Mouse (Mus musculus) frontal cortex, postnatal 14 days (tissue): ENCODE results near the gene Dock1.

Experiments used
- DNase-seq, 2 experiments: peaks; one replicate each; pipeline ENCODE4 v3.0.0; 2022; ENCODE audit warnings: low spot score in 2 of 2

Gene Dock1

GRCm38 (mm10) chr7:134695431-134695830 lies 25.0 kb downstream of the Dock1 start:
- DNase-seq = no peak

- DNase-seq = no peak
These were observed 25.9 kb downstream of the Dock1 start for GRCm38 (mm10) chr7:134696126-134696979.

- DNase-seq = no peak
These were observed 27.0 kb downstream of the Dock1 start for GRCm38 (mm10) chr7:134697479-134697878.

GRCm38 (mm10) chr7:134698246-134698645 lies 27.8 kb downstream of the Dock1 start:
- DNase-seq = no peak

GRCm38 (mm10) chr7:134700001-134700400 lies 29.5 kb downstream of the Dock1 start:
- no peak for DNase-seq

- DNase-seq = no peak
These were observed 32.0 kb downstream of the Dock1 start for GRCm38 (mm10) chr7:134702481-134702880.

GRCm38 (mm10) chr7:134703704-134704103 lies 33.2 kb downstream of the Dock1 start:
- no peak for DNase-seq

GRCm38 (mm10) chr7:134709226-134709853 lies 38.9 kb downstream of the Dock1 start:
- peak; percentile 36 to 66 for DNase-seq

- no peak for DNase-seq
These were observed 41.1 kb downstream of the Dock1 start for GRCm38 (mm10) chr7:134711576-134711975.

- no peak for DNase-seq
These were observed 49.0 kb downstream of the Dock1 start for GRCm38 (mm10) chr7:134719406-134719805.

GRCm38 (mm10) chr7:134722361-134722760 lies 51.9 kb downstream of the Dock1 start:
- DNase-seq = no peak

- DNase-seq = no peak
These were observed 52.5 kb downstream of the Dock1 start for GRCm38 (mm10) chr7:134722955-134723354.

- DNase-seq = no peak
These were observed 53.1 kb downstream of the Dock1 start for GRCm38 (mm10) chr7:134723509-134723908.

GRCm38 (mm10) chr7:134724841-134725240 lies 54.4 kb downstream of the Dock1 start:
- no peak for DNase-seq

GRCm38 (mm10) chr7:134725551-134726529 lies 55.4 kb downstream of the Dock1 start:
- DNase-seq = peak; percentile 20 to 24

GRCm38 (mm10) chr7:134726530-134727258 lies 56.2 kb downstream of the Dock1 start:
- DNase-seq = no peak

GRCm38 (mm10) chr7:134729348-134729747 lies 58.9 kb downstream of the Dock1 start:
- no peak for DNase-seq

- DNase-seq = no peak
These were observed 60.1 kb downstream of the Dock1 start for GRCm38 (mm10) chr7:134730406-134731126.

- DNase-seq = no peak
These were observed 76.6 kb downstream of the Dock1 start for GRCm38 (mm10) chr7:134747059-134747458.

GRCm38 (mm10) chr7:134748376-134748775 lies 77.9 kb downstream of the Dock1 start:
- no peak for DNase-seq

GRCm38 (mm10) chr7:134749613-134750012 lies 79.2 kb downstream of the Dock1 start:
- DNase-seq = no peak
